Mouse (Mus musculus) frontal cortex, postnatal 14 days (tissue): ENCODE results near the gene Krt6a.
"Not testable (repeated sequence)": the region's sequence is repeated elsewhere in the genome, so short reads cannot be mapped to it uniquely, and the experiment has no call there.

ENCODE experiments used
- DNase-seq, 2 experiments: peaks; one replicate each; pipeline ENCODE4 v3.0.0; 2022; ENCODE audit warnings: low spot score in 2 of 2

Gene Krt6a

DNA sequence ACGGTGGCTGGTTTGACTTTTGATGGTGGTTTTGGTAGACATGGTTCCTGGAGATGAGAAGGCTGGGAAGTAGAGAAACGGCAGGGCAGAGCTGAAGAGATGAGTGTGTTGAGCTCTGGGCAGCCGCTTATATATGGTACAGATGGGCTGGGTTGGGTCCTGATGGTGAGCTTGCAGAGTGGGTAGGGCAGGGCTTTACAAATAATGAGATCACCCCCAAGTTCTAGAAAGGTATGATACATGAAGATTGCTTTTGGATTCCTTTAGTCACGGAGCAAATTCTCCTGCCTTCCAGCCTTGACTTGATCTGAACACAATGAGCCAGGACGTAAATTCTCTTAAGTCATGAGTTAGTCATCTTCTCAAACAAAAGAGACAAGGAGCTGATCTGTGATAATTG is at the start of gene Krt6a:
Gene Krt6a, minus strand, starts transcription at position 101 of the 400 bp plus-strand sequence.
- DNase-seq, result no peak

DNA sequence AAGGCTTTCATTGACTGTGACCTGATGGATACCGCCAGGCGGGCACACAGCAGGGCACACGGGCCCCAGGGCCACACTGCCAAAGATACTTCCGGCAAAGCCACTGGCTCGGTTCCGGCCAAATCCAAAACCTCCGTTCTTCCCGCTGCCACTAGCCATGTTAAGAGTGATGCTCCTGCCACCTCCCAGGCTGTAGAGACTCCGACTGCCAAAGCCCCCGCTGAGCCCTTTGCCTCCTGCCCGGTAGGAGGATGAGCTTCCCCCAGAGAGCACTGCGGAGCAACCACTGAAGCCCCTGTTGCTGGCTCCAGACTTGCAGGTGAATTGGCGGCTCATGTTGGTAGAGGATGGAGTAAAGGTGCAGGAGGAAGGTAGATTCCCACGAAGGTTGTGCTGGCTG is 48.6 kb upstream of the Krt6a start, which contains the start of gene Krt71:
Gene Krt71, minus strand, starts transcription at position 399 of the 400 bp plus-strand sequence.
- no peak for DNase-seq

DNA sequence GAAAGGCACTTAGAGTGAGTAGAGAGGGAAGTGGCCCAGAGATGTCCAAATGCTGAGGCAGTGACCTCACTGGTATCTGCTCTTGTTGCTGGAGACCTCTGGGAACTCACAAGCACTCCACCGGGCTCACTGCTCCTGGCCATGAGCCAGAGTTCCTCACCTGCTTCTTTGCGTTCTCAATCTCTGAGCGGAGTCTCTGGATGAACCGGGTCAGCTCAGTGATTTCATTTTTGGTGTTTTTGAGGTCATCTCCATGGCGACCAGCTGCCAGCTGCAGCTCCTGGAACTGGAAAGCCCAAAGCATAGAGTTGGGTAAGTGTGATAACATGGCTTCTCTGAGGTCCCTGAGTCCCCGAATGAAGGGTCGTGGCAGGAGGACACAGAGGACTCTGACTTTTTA is 43.7 kb upstream of the Krt6a start:
- DNase-seq, result no peak

DNA sequence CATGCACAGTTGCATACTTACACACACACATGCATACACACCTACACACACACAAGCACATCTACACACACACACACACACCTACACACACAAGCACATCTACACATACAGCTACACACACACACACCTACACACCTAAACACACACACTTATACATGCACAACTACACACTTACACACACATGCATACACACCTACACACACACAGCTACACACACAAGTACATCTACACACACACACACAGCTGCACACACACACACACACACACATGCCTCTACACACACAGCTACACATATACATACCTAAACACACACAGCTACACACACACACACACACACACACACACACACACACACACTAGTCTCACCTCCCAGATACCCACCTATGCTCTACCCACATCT is 36.5 kb upstream of the Krt6a start:
- DNase-seq, result no peak

DNA sequence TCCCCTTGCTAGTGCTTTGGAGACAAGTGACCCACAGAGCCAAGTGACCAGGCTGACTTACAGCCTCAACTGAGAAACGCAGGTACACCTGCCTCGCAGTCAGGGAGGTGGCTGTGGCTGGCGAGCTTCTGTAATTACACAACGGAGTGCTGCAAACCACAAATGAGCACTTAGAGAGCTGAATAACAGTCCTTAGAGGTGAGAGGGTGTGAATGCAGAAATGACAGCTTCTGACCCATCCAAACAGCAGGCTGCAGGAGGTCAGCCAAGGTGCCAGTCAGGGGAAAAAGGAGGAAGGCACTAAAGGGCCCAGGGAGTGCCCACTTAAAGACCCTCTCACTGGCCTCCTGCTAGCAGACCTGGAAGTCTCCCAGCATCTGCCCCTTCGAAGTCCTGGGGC is 30.6 kb upstream of the Krt6a start:
- no peak for DNase-seq

DNA sequence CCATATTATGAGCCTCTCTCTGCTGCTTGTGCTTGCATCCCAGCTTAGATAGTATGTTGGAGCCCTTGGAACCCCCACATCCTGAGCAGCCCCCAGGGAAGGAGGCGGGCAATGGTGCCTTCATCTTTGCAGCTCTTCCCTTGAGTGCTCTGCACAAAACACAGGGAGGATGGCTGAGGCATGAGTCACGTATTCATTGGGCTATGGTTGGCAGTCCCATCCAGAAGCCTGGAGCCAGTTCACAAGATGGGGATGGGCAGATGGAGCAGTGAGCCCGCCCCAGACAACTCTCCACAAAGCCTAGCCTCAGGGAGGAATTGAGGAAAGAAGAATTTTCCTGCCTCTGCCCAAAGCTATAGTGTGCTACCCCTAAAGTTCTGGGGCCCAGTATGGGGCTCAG is 21.7 kb upstream of the Krt6a start:
- no peak for DNase-seq

DNA sequence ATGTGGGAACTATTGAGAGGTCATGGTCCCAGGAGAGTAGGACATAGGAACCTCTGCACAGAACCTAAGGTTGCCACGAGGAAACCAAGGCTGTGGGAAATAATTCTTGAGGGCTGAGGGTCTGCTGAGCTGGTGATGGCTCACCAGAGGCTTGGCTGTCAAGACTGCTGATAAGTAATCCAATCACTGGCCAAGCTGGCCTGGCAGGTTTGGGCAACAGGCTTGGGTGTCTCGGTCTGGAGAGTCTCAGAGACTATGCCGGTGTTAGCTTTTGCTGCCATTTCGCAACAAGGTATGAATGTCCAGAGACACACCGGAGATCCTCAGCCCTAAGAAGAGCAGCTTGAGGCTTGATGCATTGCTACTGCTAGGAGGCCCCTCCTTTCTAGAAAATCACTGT is 20.2 kb upstream of the Krt6a start:
- no peak for DNase-seq

DNA sequence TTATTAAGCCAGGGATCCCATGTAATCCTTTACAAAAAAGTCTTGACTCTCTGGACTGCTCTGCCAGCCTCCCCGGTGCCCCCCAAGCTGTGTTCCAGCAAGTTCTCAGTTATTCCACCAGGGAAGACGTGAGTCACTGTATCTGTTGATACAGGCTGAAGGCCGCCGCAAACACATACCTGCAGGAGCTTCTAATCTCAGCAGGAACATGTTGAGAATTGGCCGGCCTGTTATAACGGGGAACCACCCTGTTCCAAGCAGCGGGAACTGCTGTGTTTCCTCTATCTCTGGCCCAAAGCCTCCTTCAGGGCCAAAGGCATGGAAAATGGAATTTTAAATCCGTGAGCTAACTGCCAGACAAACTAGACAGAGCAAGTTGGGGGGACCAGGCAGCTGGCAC is 19.6 kb upstream of the Krt6a start:
- no peak for DNase-seq

DNA sequence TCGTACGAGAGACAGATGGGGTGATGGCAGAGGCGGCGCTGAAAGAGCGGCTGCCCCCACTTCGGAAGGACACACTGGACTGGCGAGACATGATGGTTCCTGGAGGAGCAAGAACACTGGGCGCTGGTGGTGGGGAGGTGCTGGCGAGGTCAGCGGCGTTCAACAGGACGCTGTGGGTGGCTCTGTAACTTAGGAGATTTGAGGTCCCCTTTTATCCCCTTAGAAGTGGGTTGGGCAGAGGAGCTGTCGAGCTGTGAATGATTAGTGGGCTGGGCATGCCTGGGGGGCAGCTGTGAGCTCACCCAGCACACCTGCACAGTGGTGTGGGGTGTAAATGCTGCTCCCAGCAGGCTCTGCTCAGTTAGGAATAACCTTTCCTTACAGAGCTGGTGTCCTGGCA is 18.6 kb upstream of the Krt6a start, which contains the start of gene Krt5:
Gene Krt5, minus strand, starts transcription at position 179 of the 400 bp plus-strand sequence.
- DNase-seq, result no peak

DNA sequence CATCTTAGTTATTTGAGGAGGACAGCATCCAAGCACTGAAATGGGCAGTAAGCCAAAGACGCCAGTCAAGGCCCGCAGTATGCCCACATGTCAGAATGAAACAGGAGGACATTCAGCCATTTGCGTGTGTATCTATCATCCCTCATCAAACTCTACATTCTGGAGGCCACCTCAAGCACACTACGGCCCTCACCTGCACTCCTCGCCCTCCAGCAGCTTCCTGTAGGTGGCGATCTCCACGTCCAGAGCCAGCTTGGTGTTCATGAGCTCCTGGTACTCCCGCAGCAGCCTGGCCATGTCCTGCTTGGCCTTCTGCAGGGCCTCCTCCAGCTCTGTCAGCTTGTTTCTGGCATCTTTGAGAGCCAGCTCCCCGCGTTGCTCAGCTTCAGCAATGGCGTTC is 14.6 kb upstream of the Krt6a start:
- no peak for DNase-seq

DNA sequence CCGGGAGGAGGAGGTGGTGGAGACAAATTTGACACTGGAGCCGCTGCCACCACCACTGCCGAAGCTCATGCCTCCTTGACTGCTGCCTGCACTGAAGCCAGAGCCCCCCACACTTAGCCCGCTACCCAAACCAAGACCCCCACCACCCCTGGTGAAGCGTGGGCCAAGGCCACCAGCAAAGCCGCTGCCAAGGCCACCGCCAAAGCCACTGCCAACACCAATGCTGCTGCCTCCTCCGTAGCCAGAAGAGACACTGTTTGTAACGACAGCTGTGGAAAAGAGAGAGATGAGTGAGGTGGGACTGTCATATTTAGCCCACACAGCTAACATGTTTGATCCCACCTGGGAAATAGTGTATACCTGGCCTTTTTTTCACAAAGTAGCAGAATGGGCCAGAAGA is 13.3 kb upstream of the Krt6a start:
- no peak for DNase-seq

DNA sequence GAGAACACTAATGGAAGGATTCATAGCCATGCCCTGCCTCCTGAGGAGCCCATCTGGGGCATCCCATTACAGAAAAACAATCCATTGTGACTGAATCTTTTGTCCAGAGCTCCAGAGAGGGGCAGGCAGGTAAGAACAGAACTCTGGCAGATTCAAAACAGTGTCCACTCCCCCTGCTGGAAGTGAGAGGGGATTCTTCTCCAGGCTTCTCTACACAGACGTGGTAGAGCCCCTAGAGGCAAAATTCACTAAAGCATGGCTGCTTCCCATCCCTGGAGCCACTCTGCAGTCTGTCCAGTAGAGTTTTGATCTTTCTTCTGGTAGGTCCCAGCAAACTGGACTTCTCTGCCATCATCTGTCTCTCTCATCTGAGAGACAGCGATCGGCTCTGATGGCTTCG is 10.0 kb upstream of the Krt6a start:
- no peak for DNase-seq

DNA sequence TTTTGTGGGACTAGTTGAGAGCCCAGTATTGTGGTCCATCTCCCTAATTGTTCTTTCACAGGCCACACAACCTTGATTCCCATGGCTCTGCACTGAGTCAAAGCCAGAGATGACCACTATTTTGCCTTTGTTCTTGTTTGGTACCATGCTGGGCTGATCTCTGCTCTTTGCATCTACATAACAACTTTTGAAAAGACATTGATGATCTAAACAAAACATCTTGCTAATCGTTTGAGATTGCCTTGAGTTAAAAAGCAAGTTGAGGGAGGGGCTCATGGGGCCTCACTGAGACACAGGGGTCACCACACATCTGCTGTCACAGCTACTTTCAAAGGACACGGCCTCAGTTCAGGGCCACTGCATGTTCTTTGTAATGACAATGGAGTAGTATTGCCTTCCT is 8.3 kb upstream of the Krt6a start:
- DNase-seq, result no peak

DNA sequence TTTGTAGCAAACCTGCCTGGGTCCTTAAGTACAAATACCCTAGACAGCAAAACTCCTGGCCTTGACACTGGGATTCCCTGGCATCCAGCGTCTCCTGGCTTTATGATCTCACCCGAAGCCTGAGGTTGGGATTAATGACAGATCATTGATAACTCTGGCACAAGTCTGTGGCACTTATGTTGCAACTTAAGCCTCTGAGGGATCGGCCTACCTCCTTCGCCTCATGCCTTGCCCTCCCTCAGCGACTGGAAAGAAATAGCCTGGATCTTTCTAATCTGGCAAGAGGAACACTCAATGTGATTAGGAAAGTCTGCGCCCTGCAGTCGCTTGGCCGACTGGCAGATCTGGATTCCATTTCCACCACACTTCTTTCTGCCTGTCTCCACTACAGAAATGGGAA is 5.8 kb upstream of the Krt6a start:
- no peak for DNase-seq

DNA sequence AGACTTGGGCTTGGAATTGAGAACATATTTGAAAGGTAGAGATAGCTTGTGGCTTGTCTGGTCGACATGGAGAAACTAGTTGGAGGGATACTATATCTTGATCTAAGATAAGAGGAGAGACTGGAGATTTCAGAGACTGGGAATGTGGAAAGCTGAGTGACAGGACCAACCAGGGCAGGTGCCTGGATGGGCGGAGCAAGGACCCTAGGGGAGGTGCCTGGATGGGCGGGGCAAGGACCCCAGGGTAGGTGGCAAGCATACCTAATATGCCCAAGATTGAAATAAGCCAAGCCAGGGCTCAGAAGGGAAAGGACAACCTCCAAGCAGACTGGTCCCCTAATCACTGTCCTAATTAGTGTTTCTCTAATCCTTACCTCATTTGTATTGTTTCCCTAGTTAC is 5.1 kb upstream of the Krt6a start:
- DNase-seq, result no peak

DNA sequence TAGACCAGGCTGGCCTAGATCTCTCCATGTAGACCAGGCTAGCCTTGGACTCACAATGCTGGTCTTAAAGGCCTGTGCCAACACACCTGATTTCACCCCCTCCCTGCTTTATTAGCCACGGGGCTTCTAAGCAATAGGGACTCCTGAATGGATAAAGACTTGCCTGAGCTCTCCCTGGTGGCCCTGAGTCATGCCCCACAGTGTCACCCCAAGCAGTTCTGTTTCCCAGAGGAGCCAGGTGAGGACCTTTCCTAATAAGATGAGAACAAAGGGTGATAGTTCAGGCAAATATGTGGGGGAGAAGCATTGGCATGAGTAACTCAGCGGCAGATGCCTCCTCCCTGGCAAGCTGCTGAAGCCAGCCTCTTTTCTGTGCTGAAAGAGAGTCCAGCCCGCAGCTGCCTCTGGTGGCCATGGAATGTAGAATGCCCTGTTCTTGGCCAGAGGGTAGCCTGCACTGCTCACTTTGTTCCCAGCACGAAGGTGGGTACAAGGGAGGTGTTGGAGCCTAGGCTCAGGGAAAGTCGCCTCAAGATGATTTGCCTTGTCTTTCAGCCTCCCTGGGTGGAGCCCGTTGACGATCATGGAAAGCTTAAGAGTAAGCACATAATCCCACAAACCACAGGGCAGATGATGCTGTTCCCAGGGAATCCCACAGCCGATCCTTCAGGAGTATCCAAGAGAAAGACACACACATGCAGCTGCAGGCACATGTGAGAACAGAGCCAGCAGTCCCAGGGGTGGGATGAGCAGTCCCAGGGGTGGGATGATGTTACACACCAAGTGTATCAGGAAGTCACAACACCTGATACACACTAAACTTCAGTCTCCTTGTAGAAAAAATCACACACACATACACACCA is 3.5 kb upstream of the Krt6a start:
- DNase-seq, result no peak

DNA sequence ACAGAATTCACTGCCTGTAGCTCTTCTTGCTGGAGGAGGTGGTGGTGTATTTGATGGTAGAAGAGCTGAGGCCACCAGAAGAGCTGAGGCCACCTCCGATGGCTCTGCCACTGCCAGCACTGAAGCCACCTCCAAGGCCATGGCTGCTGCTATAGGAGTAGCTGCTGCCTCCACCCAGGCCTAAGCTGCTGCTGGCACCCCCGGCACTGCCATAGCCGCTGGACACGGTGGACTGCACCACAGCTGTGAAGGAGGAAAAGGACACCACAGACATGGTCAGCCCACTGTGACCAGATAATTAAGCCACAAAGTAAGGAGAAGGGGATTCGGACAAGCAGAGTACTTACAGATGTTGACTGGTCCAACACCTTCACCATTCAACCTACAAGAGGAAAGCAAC is 3.6 kb downstream of the Krt6a start:
- not testable (repeated sequence) for DNase-seq

DNA sequence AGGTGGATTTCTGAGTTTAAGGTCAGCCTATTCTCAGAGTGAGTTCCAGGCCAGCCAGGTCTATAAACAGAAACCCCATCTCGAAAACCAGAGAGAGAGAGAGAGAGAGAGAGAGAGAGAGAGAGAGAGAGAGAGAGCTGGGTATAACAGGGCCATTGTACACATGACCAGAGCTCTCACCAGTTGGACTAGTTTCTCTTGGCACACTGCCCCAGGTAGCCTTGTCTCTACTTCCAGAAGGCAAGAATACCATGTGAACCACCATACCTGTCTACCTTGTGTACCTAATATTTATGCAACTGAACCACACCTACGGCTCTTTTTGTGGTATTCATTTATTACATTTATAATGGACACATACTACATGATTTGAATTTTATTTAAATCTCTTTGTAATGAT is 5.9 kb downstream of the Krt6a start:
- no peak for DNase-seq

DNA sequence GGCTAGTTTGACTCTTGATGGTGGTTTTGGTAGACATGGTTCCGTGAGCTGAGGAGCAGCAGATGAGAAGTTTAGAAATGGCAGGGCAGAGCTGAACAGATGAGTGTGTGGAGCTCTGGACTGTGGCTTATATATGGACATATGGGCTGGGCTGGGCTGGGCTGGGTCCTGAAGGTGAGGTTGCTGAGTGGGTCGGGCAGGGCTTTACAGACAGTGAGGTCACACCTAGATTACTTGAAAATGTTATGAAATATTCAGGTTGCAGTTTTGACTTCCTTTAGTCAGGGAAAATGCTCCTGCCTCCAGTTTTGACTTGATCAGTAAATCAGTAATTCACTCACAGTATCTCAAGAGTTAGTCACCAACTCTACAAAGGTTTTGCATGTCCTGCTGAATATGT is 13.9 kb downstream of the Krt6a start, which contains the start of gene Krt6b:
Gene Krt6b, minus strand, starts transcription at position 101 of the 400 bp plus-strand sequence.
- DNase-seq, result no peak

DNA sequence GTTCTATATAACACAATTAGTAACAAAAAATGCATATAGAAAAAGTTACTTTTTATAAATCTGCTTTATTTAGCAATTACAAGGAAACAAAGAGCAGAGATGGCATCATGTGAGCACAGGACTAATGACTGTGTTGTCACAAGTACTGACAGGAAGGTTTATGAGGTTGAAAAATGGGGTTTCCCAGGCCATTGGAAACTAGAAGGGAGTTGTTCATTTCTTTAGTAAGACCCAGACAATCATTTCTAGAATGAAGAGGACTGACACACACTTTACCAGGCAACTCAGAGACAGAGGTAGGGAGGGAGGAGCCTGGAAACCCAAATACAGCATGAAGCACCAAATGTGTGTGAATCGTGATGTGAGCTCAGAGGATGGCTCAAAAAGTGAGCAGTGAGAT is 18.1 kb downstream of the Krt6a start:
- DNase-seq, result no peak

DNA sequence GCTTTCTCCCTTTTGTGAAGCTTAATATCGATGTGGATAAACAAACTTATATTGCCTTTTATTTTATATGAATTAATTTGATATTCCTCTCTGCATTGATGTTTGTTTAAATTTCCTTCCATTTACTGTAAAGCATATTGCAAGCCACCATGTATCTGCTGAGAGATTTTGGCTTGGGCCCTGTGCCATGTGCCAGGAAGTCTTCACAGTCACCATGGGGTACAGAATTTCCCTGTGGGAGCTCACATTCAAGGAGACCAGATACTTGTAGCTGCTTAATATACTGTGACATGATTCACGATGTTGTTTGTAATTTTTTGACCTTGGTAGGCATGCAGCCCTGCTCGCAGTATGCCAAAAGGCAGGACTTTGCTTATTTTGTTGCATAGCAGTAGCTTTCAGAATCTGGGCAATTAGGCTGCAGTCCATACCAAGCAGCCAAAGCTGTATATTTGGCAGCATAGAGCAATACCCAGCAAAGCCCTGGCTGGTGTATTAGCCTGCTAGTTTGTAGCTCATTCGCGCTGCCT is 41.3 kb downstream of the Krt6a start:
- no peak for DNase-seq

DNA sequence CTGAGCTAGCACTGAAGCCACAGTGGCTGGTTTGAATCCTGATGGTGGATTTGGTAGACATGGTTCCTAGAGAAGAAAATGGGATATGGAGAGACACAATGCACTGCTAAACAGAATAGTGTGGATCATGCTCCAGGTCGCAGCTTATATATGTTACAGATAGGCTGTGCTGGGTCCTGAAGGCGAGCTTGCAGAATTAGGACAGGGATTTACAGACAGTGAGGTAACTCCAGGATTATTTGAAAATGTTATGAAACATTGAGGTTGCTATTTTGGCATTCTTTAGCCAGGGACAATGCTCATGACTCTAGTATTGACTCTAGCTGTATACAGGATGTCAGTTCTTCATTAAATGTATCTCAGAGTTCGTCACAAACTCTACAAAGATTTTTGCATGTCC is 46.8 kb downstream of the Krt6a start, which contains the start of gene Gm5478:
Gene Gm5478, minus strand, starts transcription at position 101 of the 400 bp plus-strand sequence.
- no peak for DNase-seq
